Mouse (Mus musculus): ENCODE results near the gene Sult6b1.

GRCm38 (mm10) chr17:78938927-78939326 is 32.1 kb upstream of the Sult6b1 start:
- TF ChIP-seq CTCF (IDR thresholded peaks at IDR 0.05; ENCODE audit: borderline replicate concordance, control insufficient read depth, extremely low read depth, insufficient read depth, low read length, poor library complexity) (no peak), POLR2A (IDR thresholded peaks at IDR 0.05; ENCODE audit: control insufficient read depth, extremely low read depth, insufficient read depth, low read length, poor library complexity) (no peak)

Measured in thymus, adult 2 months (tissue).